Mouse (Mus musculus) heart, embryonic 12.5 days (tissue): ENCODE measurements around the gene Ripor2. TPM values are rescaled to one million over a fixed set of nuclear protein-coding genes. Genes with fewer than 3 reads are reported as not detected.

ENCODE experiments used
- ATAC-seq: fragments of 200-750 bp; cut with Nextera tagmentation; 2 replicates; pipeline ENCODE4 v1.8.0; 2017; ENCODE audit warnings: moderate TSS enrichment, moderate library complexity; ENCODE audit not compliant: insufficient number of reproducible peaks, low FRiP score
- H3K27ac ChIP-seq: fragments of 300-500 bp; sonication (generic); 2 replicates; pipeline ENCODE4 v1.5.1; 2016; ENCODE audit warnings: mild to moderate bottlenecking, moderate library complexity; ENCODE audit not compliant: poor library complexity, severe bottlenecking
- H3K27me3 ChIP-seq: fragments of 300-500 bp; sonication (generic); replicated peaks from 2 replicates; pipeline ENCODE4 v1.6.1; 2016; ENCODE audit warnings: mild to moderate bottlenecking, moderate library complexity
- H3K36me3 ChIP-seq: fragments of 300-500 bp; sonication (generic); 2 replicates; pipeline ENCODE4 v1.6.1; 2016; ENCODE audit warnings: mild to moderate bottlenecking, moderate library complexity
- H3K4me1 ChIP-seq: fragments of 300-500 bp; sonication (generic); replicated peaks from 2 replicates; pipeline ENCODE4 v1.6.1; 2016; ENCODE audit warnings: mild to moderate bottlenecking
- H3K4me2 ChIP-seq: fragments of 300-500 bp; sonication (generic); 2 replicates; pipeline ENCODE4 v1.6.1; 2016; ENCODE audit warnings: mild to moderate bottlenecking, moderate library complexity
- H3K4me3 ChIP-seq: fragments of 300-500 bp; sonication (generic); 2 replicates; pipeline ENCODE4 v1.5.1; 2016; ENCODE audit warnings: mild to moderate bottlenecking
- H3K9ac ChIP-seq: fragments of 300-500 bp; sonication (generic); 2 replicates; pipeline ENCODE4 v1.6.1; 2016; ENCODE audit warnings: mild to moderate bottlenecking, moderate library complexity
- H3K9me3 ChIP-seq: fragments of 300-500 bp; sonication (generic); replicated peaks from 2 replicates; pipeline ENCODE4 v1.6.1; 2016; ENCODE audit warnings: mild to moderate bottlenecking, moderate library complexity
- WGBS: fragments of 180-500 bp; shearing (Covaris S2); methylation state at CpG from one replicate; pipeline ENCODE4 v1.1.7; 2016; 5-methylcytosine and 5-hydroxymethylcytosine counted together
- polyA plus RNA-seq: library from polyadenylated mRNA; unstranded; fragments of >200 nt; fragmentation: Nextera tagmentation; extraction: Ambion mirVana; gene quantifications from 2 replicates; pipeline ENCODE4 v1.2.1, GENCODE M21; 2016

Ripor2 gene
- polyA plus RNA-seq, 1 experiment from 2014 or later: 10.5 TPM

GRCm38 (mm10) chr13:24685846-24686245 is 103.9 kb downstream of the Ripor2 start:
- Histone ChIP-seq H3K27ac (no peak overlapping the region), H3K36me3 (peaks cover 3% of the 10 kb centered on the region; the same call in 1 of the 2 replicates), H3K4me1 (peaks cover 11% of the 10 kb centered on the region), H3K9ac (no peak overlapping the region), H3K4me2 (no peak overlapping the region), H3K4me3 (no peak overlapping the region), H3K9me3 (no peaks in the 10 kb centered on the region), H3K27me3 (no peaks in the 10 kb centered on the region; the same call in 1 of the 2 replicates)
- no peak for ATAC-seq
- WGBS: 66% methylated on average over 5 of the region's 5 CpGs

- ATAC-seq: 0 out of 2 replicates have a peak, but pooled peaks have one; percentile 45
- Histone ChIP-seq H3K9me3 (no peaks in the 10 kb centered on the region), H3K4me2 (no peak overlapping the region), H3K4me3 (no peak overlapping the region), H3K27me3 (no peaks in the 10 kb centered on the region; the same call in 1 of the 2 replicates), H3K9ac (no peak overlapping the region), H3K4me1 (peaks cover 11% of the 10 kb centered on the region), H3K36me3 (peaks cover 3% of the 10 kb centered on the region; the same call in 1 of the 2 replicates), H3K27ac (no peak overlapping the region)
- 27% methylated on average over 15 of the region's 15 CpGs for WGBS
Measured at GRCm38 (mm10) chr13:24686705-24687665, 105.0 kb downstream of the Ripor2 start.

GRCm38 (mm10) chr13:24693312-24693711 is 111.3 kb downstream of the Ripor2 start:
- Histone ChIP-seq H3K27ac (no peak overlapping the region), H3K27me3 (no peaks in the 10 kb centered on the region), H3K4me1 (no peaks in the 10 kb centered on the region), H3K36me3 (peaks cover 21% of the 10 kb centered on the region), H3K9me3 (no peaks in the 10 kb centered on the region), H3K4me2 (no peak overlapping the region), H3K9ac (no peak overlapping the region), H3K4me3 (no peak overlapping the region)
- WGBS: 89% methylated on average over 7 of the region's 7 CpGs
- no peak for ATAC-seq

- 0 out of 2 replicates have a peak, but pooled peaks cover 5% of the 10 kb centered on the region for H3K4me1 ChIP-seq
- no peaks in the 10 kb centered on the region for H3K27me3 ChIP-seq
- no peak for ATAC-seq
- no peaks in the 10 kb centered on the region for H3K9me3 ChIP-seq
- WGBS: 83% methylated on average over 4 of the region's 4 CpGs
- no peak overlapping the region for H3K9ac ChIP-seq
- H3K4me2 ChIP-seq: no peak overlapping the region
- no peak overlapping the region for H3K4me3 ChIP-seq
- H3K36me3 ChIP-seq: peaks cover 26% of the 10 kb centered on the region
- no peak overlapping the region for H3K27ac ChIP-seq
Measured at GRCm38 (mm10) chr13:24698746-24699145, 116.8 kb downstream of the Ripor2 start.

GRCm38 (mm10) chr13:24702128-24702527 is 120.1 kb downstream of the Ripor2 start:
- H3K27me3 ChIP-seq: no peaks in the 10 kb centered on the region
- 0 out of 2 replicates have a peak, but pooled peaks cover 5% of the 10 kb centered on the region for H3K4me1 ChIP-seq
- no peak overlapping the region for H3K27ac ChIP-seq
- peaks cover 9% of the 10 kb centered on the region for H3K36me3 ChIP-seq
- WGBS: 61% methylated on average over 5 of the region's 5 CpGs
- H3K9me3 ChIP-seq: no peaks in the 10 kb centered on the region
- ATAC-seq: no peak
- H3K9ac ChIP-seq: no peak overlapping the region
- H3K4me2 ChIP-seq: no peak overlapping the region
- no peak overlapping the region for H3K4me3 ChIP-seq

- Histone ChIP-seq H3K4me1 (peaks cover 17% of the 10 kb centered on the region), H3K27ac (no peak overlapping the region), H3K4me3 (no peak overlapping the region), H3K36me3 (peaks cover 2% of the 10 kb centered on the region), H3K9me3 (no peaks in the 10 kb centered on the region), H3K9ac (no peak overlapping the region), H3K27me3 (no peaks in the 10 kb centered on the region), H3K4me2 (no peak overlapping the region)
- 80% methylated on average over 12 of the region's 12 CpGs for WGBS
- no peak for ATAC-seq
Measured at GRCm38 (mm10) chr13:24709656-24710396, 127.8 kb downstream of the Ripor2 start.

GRCm38 (mm10) chr13:24710968-24711367 is 129.0 kb downstream of the Ripor2 start:
- H3K4me1 ChIP-seq: peaks cover 17% of the 10 kb centered on the region
- peaks cover 7% of the 10 kb centered on the region; the same call in 1 of the 2 replicates for H3K27me3 ChIP-seq
- no peak overlapping the region for H3K4me3 ChIP-seq
- WGBS: 63% methylated on average over 7 of the region's 7 CpGs
- H3K9me3 ChIP-seq: no peaks in the 10 kb centered on the region
- no peak overlapping the region for H3K4me2 ChIP-seq
- H3K27ac ChIP-seq: no peak overlapping the region
- H3K9ac ChIP-seq: no peak overlapping the region
- H3K36me3 ChIP-seq: peaks cover 9% of the 10 kb centered on the region; the same call in 1 of the 2 replicates
- ATAC-seq: no peak

- H3K36me3 ChIP-seq: peaks cover 13% of the 10 kb centered on the region
- WGBS: 50% methylated on average over 7 of the region's 7 CpGs
- ATAC-seq: no peak
- H3K4me1 ChIP-seq: peaks cover 24% of the 10 kb centered on the region
- no peaks in the 10 kb centered on the region for H3K9me3 ChIP-seq
- H3K4me2 ChIP-seq: no peak overlapping the region
- no peak overlapping the region for H3K9ac ChIP-seq
- H3K27me3 ChIP-seq: peaks cover 7% of the 10 kb centered on the region; the same call in 1 of the 2 replicates
- H3K27ac ChIP-seq: no peak overlapping the region
- no peak overlapping the region for H3K4me3 ChIP-seq
Measured at GRCm38 (mm10) chr13:24712581-24713130, 130.7 kb downstream of the Ripor2 start.

GRCm38 (mm10) chr13:24713434-24714000 is 131.5 kb downstream of the Ripor2 start:
- 10% methylated on average over 16 of the region's 16 CpGs for WGBS
- peak; percentile 76 for ATAC-seq
- Histone ChIP-seq H3K4me2 (peak overlapping the region; percentile 56), H3K27me3 (peaks cover 7% of the 10 kb centered on the region; the same call in 1 of the 2 replicates), H3K27ac (no peak overlapping the region), H3K9ac (no peak overlapping the region), H3K4me1 (peaks cover 24% of the 10 kb centered on the region), H3K9me3 (no peaks in the 10 kb centered on the region), H3K36me3 (peaks cover 22% of the 10 kb centered on the region), H3K4me3 (0 out of 2 replicates have a peak overlapping the region, but pooled peaks have one; percentile 9)

GRCm38 (mm10) chr13:24714360-24714885 is 132.4 kb downstream of the Ripor2 start:
- Histone ChIP-seq H3K4me1 (peaks cover 24% of the 10 kb centered on the region), H3K36me3 (peaks cover 29% of the 10 kb centered on the region), H3K4me3 (no peak overlapping the region), H3K9me3 (no peaks in the 10 kb centered on the region), H3K27me3 (peaks cover 7% of the 10 kb centered on the region; the same call in 1 of the 2 replicates), H3K4me2 (no peak overlapping the region), H3K27ac (no peak overlapping the region), H3K9ac (no peak overlapping the region)
- ATAC-seq: no peak
- 78% methylated on average over 9 of the region's 9 CpGs for WGBS
